Mouse (Mus musculus) midbrain, embryonic 12.5 days (tissue): ENCODE results near the gene Gcnt7. TPM values are rescaled to one million over a fixed set of nuclear protein-coding genes. Genes with fewer than 3 reads are reported as not detected.

Source experiments
- ATAC-seq: fragments of 200-750 bp; cut with Nextera tagmentation; 2 replicates; pipeline ENCODE4 v1.8.0; 2017; ENCODE audit warnings: low read depth, moderate TSS enrichment, moderate library complexity; ENCODE audit not compliant: low FRiP score
- H3K27ac ChIP-seq: fragments of 300-500 bp; sonication (generic); replicated peaks from 2 replicates; pipeline ENCODE4 v1.5.1; 2016; ENCODE audit warnings: mild to moderate bottlenecking
- H3K27me3 ChIP-seq: fragments of 300-500 bp; sonication (generic); 2 replicates; pipeline ENCODE4 v1.6.1; 2016; ENCODE audit warnings: mild to moderate bottlenecking
- H3K36me3 ChIP-seq: fragments of 300-500 bp; sonication (generic); 2 replicates; pipeline ENCODE4 v1.6.1; 2016
- H3K4me1 ChIP-seq: fragments of 300-500 bp; sonication (generic); 2 replicates; pipeline ENCODE4 v1.6.1; 2016
- H3K4me2 ChIP-seq: fragments of 300-500 bp; sonication (generic); replicated peaks from 2 replicates; pipeline ENCODE4 v1.6.1; 2016; ENCODE audit warnings: mild to moderate bottlenecking, moderate library complexity
- H3K4me3 ChIP-seq: fragments of 300-500 bp; sonication (generic); 2 replicates; pipeline ENCODE4 v1.5.1; 2016; ENCODE audit warnings: mild to moderate bottlenecking
- H3K9ac ChIP-seq: fragments of 300-500 bp; sonication (generic); replicated peaks from 2 replicates; pipeline ENCODE4 v1.6.1; 2016; ENCODE audit warnings: mild to moderate bottlenecking, moderate library complexity
- H3K9me3 ChIP-seq: fragments of 300-500 bp; sonication (generic); 2 replicates; pipeline ENCODE4 v1.6.1; 2016; ENCODE audit warnings: mild to moderate bottlenecking
- whole genome bisulfite sequencing: fragments of 180-500 bp; shearing (Covaris S2); methylation state at CpG from one replicate; pipeline ENCODE4 v1.1.7; 2016; 5-methylcytosine and 5-hydroxymethylcytosine counted together
- polyA plus RNA-seq: library from polyadenylated mRNA; unstranded; fragments of >200 nt; fragmentation: Nextera tagmentation; extraction: Ambion mirVana; gene quantifications from 2 replicates; pipeline ENCODE4 v1.2.1, GENCODE M21; 2016

The Gcnt7 gene
- polyA plus RNA-seq, 1 experiment from 2014 or later = 2.6 TPM

- no peak for ATAC-seq
- Histone ChIP-seq H3K9ac (no peak overlapping the region), H3K4me2 (no peak overlapping the region), H3K4me3 (no peak overlapping the region), H3K27me3 (peaks cover 10% of the 10 kb centered on the region; the same call in 1 of the 2 replicates), H3K4me1 (no peaks in the 10 kb centered on the region), H3K36me3 (no peaks in the 10 kb centered on the region), H3K9me3 (no peaks in the 10 kb centered on the region), H3K27ac (no peak overlapping the region)
- WGBS = 6% methylated on average over 2 of the region's 2 CpGs
Measured at GRCm38 (mm10) chr2:172477860-172478259, 19.5 kb upstream of the Gcnt7 start.

- H3K27me3 ChIP-seq = peaks cover 10% of the 10 kb centered on the region; the same call in 1 of the 2 replicates
- H3K9ac ChIP-seq = no peak overlapping the region
- ATAC-seq = no peak
- H3K27ac ChIP-seq = no peak overlapping the region
- 34% methylated on average over 3 of the region's 3 CpGs for WGBS
- no peak overlapping the region for H3K4me2 ChIP-seq
- H3K4me3 ChIP-seq = no peak overlapping the region
- H3K36me3 ChIP-seq = no peaks in the 10 kb centered on the region
- no peaks in the 10 kb centered on the region for H3K4me1 ChIP-seq
- H3K9me3 ChIP-seq = no peaks in the 10 kb centered on the region
Measured at GRCm38 (mm10) chr2:172477350-172477749, 19.0 kb upstream of the Gcnt7 start.

- ATAC-seq = no peak
- WGBS = 37% methylated on average over 10 of the region's 10 CpGs
- H3K4me2 ChIP-seq = no peak overlapping the region
- H3K27ac ChIP-seq = no peak overlapping the region
- H3K4me3 ChIP-seq = no peak overlapping the region
- no peaks in the 10 kb centered on the region for H3K36me3 ChIP-seq
- no peaks in the 10 kb centered on the region for H3K4me1 ChIP-seq
- H3K9me3 ChIP-seq = no peaks in the 10 kb centered on the region
- peaks cover 10% of the 10 kb centered on the region; the same call in 1 of the 2 replicates for H3K27me3 ChIP-seq
- H3K9ac ChIP-seq = no peak overlapping the region
Measured at GRCm38 (mm10) chr2:172476707-172477260, 18.4 kb upstream of the Gcnt7 start.

GRCm38 (mm10) chr2:172474970-172475369, 16.6 kb upstream of the Gcnt7 start:
- Histone ChIP-seq H3K27me3 (peaks cover 6% of the 10 kb centered on the region; the same call in 1 of the 2 replicates), H3K4me3 (no peak overlapping the region), H3K27ac (no peak overlapping the region), H3K36me3 (peaks cover 2% of the 10 kb centered on the region; the same call in 1 of the 2 replicates), H3K4me2 (no peak overlapping the region), H3K4me1 (no peaks in the 10 kb centered on the region), H3K9ac (no peak overlapping the region), H3K9me3 (no peaks in the 10 kb centered on the region)
- ATAC-seq = no peak
- 39% methylated on average over 6 of the region's 6 CpGs for WGBS

GRCm38 (mm10) chr2:172473591-172473990, 15.2 kb upstream of the Gcnt7 start:
- Histone ChIP-seq H3K4me3 (no peak overlapping the region), H3K9ac (no peak overlapping the region), H3K4me1 (no peaks in the 10 kb centered on the region; the same call in 1 of the 2 replicates), H3K9me3 (no peaks in the 10 kb centered on the region), H3K4me2 (no peak overlapping the region), H3K27ac (no peak overlapping the region), H3K36me3 (peaks cover 15% of the 10 kb centered on the region), H3K27me3 (0 out of 2 replicates have a peak, but pooled peaks cover 5% of the 10 kb centered on the region)
- WGBS = 81% methylated on average over 8 of the region's 8 CpGs
- ATAC-seq = no peak

GRCm38 (mm10) chr2:172472318-172472717, 13.9 kb upstream of the Gcnt7 start, which contains the start of gene Fam209:
TSS of gene Fam209 (plus strand) at chr2:172472520.
- H3K27ac ChIP-seq = no peak within 1 kb of the TSS
- peaks cover 28% of the 10 kb centered on the region for H3K36me3 ChIP-seq
- H3K4me3 ChIP-seq = no peak within 1 kb of the TSS
- 0 out of 2 replicates have a peak, but pooled peaks cover 5% of the 10 kb centered on the region for H3K27me3 ChIP-seq
- H3K9me3 ChIP-seq = no peaks in the 10 kb centered on the region
- no peak for ATAC-seq
- H3K4me2 ChIP-seq = no peak within 1 kb of the TSS
- 88% methylated on average over 11 of the region's 11 CpGs for WGBS
- no peaks in the 10 kb centered on the region; the same call in 1 of the 2 replicates for H3K4me1 ChIP-seq
- no peak within 1 kb of the TSS for H3K9ac ChIP-seq

- H3K27ac ChIP-seq = no peak overlapping the region
- H3K27me3 ChIP-seq = no peaks in the 10 kb centered on the region
- WGBS = 80% methylated on average over 11 of the region's 11 CpGs
- peak; percentile 12; the same call in 1 of the 2 replicates for ATAC-seq
- H3K4me3 ChIP-seq = no peak overlapping the region
- no peak overlapping the region for H3K9ac ChIP-seq
- H3K4me1 ChIP-seq = no peaks in the 10 kb centered on the region; the same call in 1 of the 2 replicates
- H3K36me3 ChIP-seq = peaks cover 64% of the 10 kb centered on the region
- H3K9me3 ChIP-seq = no peaks in the 10 kb centered on the region
- no peak overlapping the region for H3K4me2 ChIP-seq
Measured at GRCm38 (mm10) chr2:172468346-172468819, 10.0 kb upstream of the Gcnt7 start.

- WGBS = 91% methylated on average over 5 of the region's 5 CpGs
- Histone ChIP-seq H3K36me3 (peaks cover 74% of the 10 kb centered on the region), H3K4me1 (no peaks in the 10 kb centered on the region; the same call in 1 of the 2 replicates), H3K9me3 (no peaks in the 10 kb centered on the region), H3K4me3 (no peak overlapping the region), H3K27ac (no peak overlapping the region), H3K4me2 (no peak overlapping the region), H3K9ac (no peak overlapping the region), H3K27me3 (no peaks in the 10 kb centered on the region)
- ATAC-seq = no peak
Measured at GRCm38 (mm10) chr2:172467206-172467605, 8.8 kb upstream of the Gcnt7 start.

GRCm38 (mm10) chr2:172466427-172467132, 8.2 kb upstream of the Gcnt7 start:
- Histone ChIP-seq H3K27me3 (no peaks in the 10 kb centered on the region), H3K4me1 (no peaks in the 10 kb centered on the region; the same call in 1 of the 2 replicates), H3K9ac (no peak overlapping the region), H3K9me3 (no peaks in the 10 kb centered on the region), H3K4me2 (no peak overlapping the region), H3K4me3 (no peak overlapping the region), H3K36me3 (peaks cover 76% of the 10 kb centered on the region), H3K27ac (no peak overlapping the region)
- 76% methylated on average over 11 of the region's 11 CpGs for WGBS
- no peak for ATAC-seq

- Histone ChIP-seq H3K9ac (no peak overlapping the region), H3K27me3 (no peaks in the 10 kb centered on the region), H3K27ac (no peak overlapping the region), H3K4me3 (no peak overlapping the region), H3K4me1 (no peaks in the 10 kb centered on the region; the same call in 1 of the 2 replicates), H3K36me3 (peaks cover 66% of the 10 kb centered on the region), H3K9me3 (no peaks in the 10 kb centered on the region), H3K4me2 (no peak overlapping the region)
- 90% methylated on average over 4 of the region's 4 CpGs for WGBS
- no peak for ATAC-seq
Measured at GRCm38 (mm10) chr2:172462813-172463212, 4.4 kb upstream of the Gcnt7 start.

GRCm38 (mm10) chr2:172460647-172461046, 2.3 kb upstream of the Gcnt7 start:
- no peak overlapping the region for H3K4me2 ChIP-seq
- H3K9me3 ChIP-seq = no peaks in the 10 kb centered on the region
- no peak overlapping the region for H3K4me3 ChIP-seq
- ATAC-seq = no peak
- WGBS = 83% methylated on average over 2 of the region's 2 CpGs
- no peaks in the 10 kb centered on the region for H3K4me1 ChIP-seq
- peaks cover 65% of the 10 kb centered on the region for H3K36me3 ChIP-seq
- H3K9ac ChIP-seq = no peak overlapping the region
- H3K27ac ChIP-seq = no peak overlapping the region
- no peaks in the 10 kb centered on the region for H3K27me3 ChIP-seq

GRCm38 (mm10) chr2:172452458-172452857, 5.9 kb downstream of the Gcnt7 start:
- peaks cover 89% of the 10 kb centered on the region for H3K36me3 ChIP-seq
- 96% methylated on average over 10 of the region's 10 CpGs for WGBS

More at GRCm38 (mm10) chr2:172452458-172452857, 5.9 kb downstream of the Gcnt7 start:
- no peak overlapping the region for H3K4me3 ChIP-seq
- no peaks in the 10 kb centered on the region for H3K9me3 ChIP-seq
- H3K4me1 ChIP-seq = no peaks in the 10 kb centered on the region
- H3K9ac ChIP-seq = no peak overlapping the region
- H3K27me3 ChIP-seq = no peaks in the 10 kb centered on the region
- H3K27ac ChIP-seq = no peak overlapping the region
- H3K4me2 ChIP-seq = no peak overlapping the region
- ATAC-seq = no peak
